Mouse (Mus musculus) cortical plate, adult 2 months (tissue): ENCODE data around the gene Srgap1.

ENCODE experiments used
- CTCF ChIP-seq: fragments of 200-500 bp; IDR thresholded peaks from 2 replicates; pipeline ENCODE4 v1.5.1; 2011; ENCODE audit warnings: mild to moderate bottlenecking, control low read depth, low read length; ENCODE audit not compliant: insufficient read depth; ENCODE audit errors: extremely low read depth
- POLR2A ChIP-seq: fragments of 200-500 bp; IDR thresholded peaks from 2 replicates; pipeline ENCODE4 v1.6.1; 2011; ENCODE audit warnings: mild to moderate bottlenecking, low read length, control low read depth; ENCODE audit not compliant: insufficient read depth; ENCODE audit errors: extremely low read depth

DNA sequence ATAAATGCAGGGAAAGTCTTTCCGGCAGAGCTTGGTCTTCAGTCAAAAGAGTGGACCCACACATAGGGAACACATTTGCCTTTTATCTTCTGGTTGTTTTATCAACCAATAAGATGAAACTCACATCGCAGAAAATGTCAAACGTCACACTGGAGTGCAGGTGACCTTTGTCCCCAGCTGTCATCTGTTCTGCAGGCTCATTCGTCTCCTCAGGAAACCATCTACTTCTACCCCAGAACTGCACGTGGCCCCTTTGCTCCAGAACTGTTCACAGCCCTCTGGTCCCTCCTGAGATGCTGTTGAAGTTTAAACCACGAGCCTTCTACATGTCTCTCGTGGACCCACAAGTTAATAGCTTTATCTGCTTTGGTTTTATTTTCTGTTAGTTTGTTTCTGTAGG lies 168.3 kb downstream of the Srgap1 start:
- TF ChIP-seq POLR2A, result no peak
- no peak for TF ChIP-seq CTCF
